Mouse (Mus musculus): ENCODE measurements around the gene Sprtn. TPM values are rescaled to one million over a fixed set of nuclear protein-coding genes. Genes with fewer than 3 reads are reported as not detected.

Gene Sprtn
- polyA plus RNA-seq, 2 experiments: 5.0 to 7.0 TPM

DNA sequence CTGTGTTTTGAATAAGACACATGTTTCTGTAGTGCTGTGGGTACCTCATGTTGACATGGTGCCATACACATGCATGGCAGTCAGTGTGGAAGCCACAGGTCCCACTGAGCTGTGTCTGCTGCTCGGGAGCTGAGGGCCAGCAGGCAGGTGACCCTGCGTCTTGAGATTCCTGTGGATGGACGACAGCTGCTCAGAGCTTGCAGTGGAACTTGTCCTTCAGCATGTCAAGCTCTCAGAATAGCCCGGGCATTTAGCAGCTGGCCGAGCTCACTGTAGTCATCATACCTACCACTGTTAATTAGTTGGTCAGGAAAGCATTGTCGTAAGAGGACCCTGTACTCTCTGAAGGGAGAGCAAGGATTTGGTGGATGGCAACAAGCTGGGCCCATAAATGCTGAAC lies 28.0 kb upstream of the Sprtn start:
- WGBS (ENCODE audit: insufficient replicate concordance): 77% methylated on average over 6 of the region's 6 CpGs
- Histone ChIP-seq H3K9me3 (ENCODE audit: control insufficient read depth, low read length) (no peaks in the 10 kb centered on the region), H3K4me3 (ENCODE audit: insufficient read depth in 1 of 2, low read depth in 2 of 2, low read length in 2 of 2) (no peak overlapping the region), H3K36me3 (replicated peaks; ENCODE audit: control insufficient read depth, insufficient read depth, low read depth) (peaks cover 10% of the 10 kb centered on the region), H3K4me1 (replicated peaks; ENCODE audit: control insufficient read depth in 2 of 2, insufficient read depth in 2 of 2, low read length in 1 of 2) (peaks cover 0 to 14% of the 10 kb centered on the region in 2 experiments), H3K27me3 (ENCODE audit: control insufficient read depth, insufficient read depth, low read length) (no peaks in the 10 kb centered on the region), H3K9ac (replicated peaks) (no peak overlapping the region), H3K27ac (no peak overlapping the region), H3K4me2 (ENCODE audit: low read depth) (no peak overlapping the region)
- TF ChIP-seq EP300 (IDR thresholded peaks at IDR 0.05; ENCODE audit: low read depth): no peak
- no peak for TF ChIP-seq CTCF (IDR thresholded peaks at IDR 0.05; ENCODE audit: low read depth)
- no peak for DNase-seq (ENCODE audit: low read depth in 3 of 3, low spot score in 3 of 3)
- no peak for ATAC-seq (ENCODE audit: insufficient read depth)

GRCm38 (mm10) chr8:124871474-124871873 lies 26.2 kb upstream of the Sprtn start:
- TF ChIP-seq CTCF (IDR thresholded peaks at IDR 0.05; ENCODE audit: low read depth): no peak
- no peak for TF ChIP-seq EP300 (IDR thresholded peaks at IDR 0.05; ENCODE audit: low read depth)
- Histone ChIP-seq H3K27me3 (ENCODE audit: control insufficient read depth, insufficient read depth, low read length) (no peaks in the 10 kb centered on the region), H3K4me2 (ENCODE audit: low read depth) (no peak overlapping the region), H3K9ac (replicated peaks) (no peak overlapping the region), H3K36me3 (replicated peaks; ENCODE audit: control insufficient read depth, insufficient read depth, low read depth) (peaks cover 10% of the 10 kb centered on the region), H3K27ac (no peak overlapping the region), H3K4me1 (replicated peaks; ENCODE audit: control insufficient read depth in 2 of 2, insufficient read depth in 2 of 2, low read length in 1 of 2) (peaks cover 0 to 8% of the 10 kb centered on the region in 2 experiments; a peak in 3 of 4 replicates), H3K4me3 (ENCODE audit: insufficient read depth in 1 of 2, low read depth in 2 of 2, low read length in 2 of 2) (no peak overlapping the region), H3K9me3 (ENCODE audit: control insufficient read depth, low read length) (no peaks in the 10 kb centered on the region)
- 74% methylated on average over 7 of the region's 7 CpGs for WGBS (ENCODE audit: insufficient replicate concordance)
- ATAC-seq (ENCODE audit: insufficient read depth) (no peak), DNase-seq (ENCODE audit: low read depth in 3 of 3, low spot score in 3 of 3) (no peak)

DNA sequence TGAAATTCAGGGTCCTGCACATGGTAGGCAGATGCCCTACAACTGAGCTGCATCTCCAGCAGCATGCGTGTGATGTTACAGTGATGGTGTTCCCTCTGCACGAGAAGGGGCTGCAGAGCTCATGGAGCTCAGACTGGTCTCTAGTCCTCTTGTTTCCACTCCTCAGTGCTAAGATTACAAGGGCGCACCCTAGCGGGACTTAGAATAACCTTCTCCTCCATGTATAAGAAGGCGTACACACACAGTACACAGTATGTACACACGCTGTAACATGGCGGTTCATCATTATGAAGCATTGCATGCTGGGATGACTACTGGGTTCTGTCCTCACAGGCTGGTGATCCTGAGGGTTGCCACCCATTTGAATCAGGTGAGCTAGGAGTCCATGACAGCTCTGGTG lies 25.6 kb upstream of the Sprtn start:
- Histone ChIP-seq H3K4me1 (replicated peaks; ENCODE audit: control insufficient read depth in 2 of 2, insufficient read depth in 2 of 2, low read length in 1 of 2) (peaks cover 0 to 3% of the 10 kb centered on the region in 2 experiments; a peak in 2 of 4 replicates), H3K9ac (replicated peaks) (no peak overlapping the region), H3K27ac (no peak overlapping the region), H3K4me3 (ENCODE audit: insufficient read depth in 1 of 2, low read depth in 2 of 2, low read length in 2 of 2) (no peak overlapping the region), H3K27me3 (ENCODE audit: control insufficient read depth, insufficient read depth, low read length) (no peaks in the 10 kb centered on the region), H3K4me2 (ENCODE audit: low read depth) (no peak overlapping the region), H3K9me3 (ENCODE audit: control insufficient read depth, low read length) (no peaks in the 10 kb centered on the region), H3K36me3 (replicated peaks; ENCODE audit: control insufficient read depth, insufficient read depth, low read depth) (peaks cover 10% of the 10 kb centered on the region)
- WGBS (ENCODE audit: insufficient replicate concordance): 81% methylated on average over 7 of the region's 7 CpGs
- ATAC-seq (ENCODE audit: insufficient read depth) (no peak), DNase-seq (ENCODE audit: low read depth in 3 of 3, low spot score in 3 of 3) (no peak)
- TF ChIP-seq EP300 (IDR thresholded peaks at IDR 0.05; ENCODE audit: low read depth) (no peak), CTCF (IDR thresholded peaks at IDR 0.05; ENCODE audit: low read depth) (peak; percentile 21; the same call in 1 of the 2 replicates)

DNA sequence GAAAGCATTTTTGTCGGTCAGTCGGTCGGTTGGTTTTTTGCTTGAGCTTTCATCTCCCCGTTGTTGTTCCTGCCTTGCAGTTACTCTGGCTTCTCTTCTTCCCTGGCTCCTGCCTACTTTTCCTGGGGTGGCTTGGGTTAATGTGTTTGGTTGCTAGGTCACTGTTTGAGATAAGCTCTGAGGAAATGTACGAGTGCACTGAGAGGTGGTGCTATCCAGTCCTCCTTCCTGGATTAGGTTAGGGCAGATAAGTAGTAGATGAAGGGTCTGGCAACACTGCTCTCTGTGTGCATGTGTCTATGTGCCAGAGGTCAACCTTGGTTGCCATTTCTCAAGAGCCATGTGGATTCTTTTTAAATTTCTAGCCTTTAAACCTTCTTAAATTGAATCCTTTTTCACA lies 25.0 kb upstream of the Sprtn start:
- no peak overlapping the region for H3K27ac ChIP-seq
- TF ChIP-seq CTCF (IDR thresholded peaks at IDR 0.05; ENCODE audit: low read depth) (no peak), EP300 (IDR thresholded peaks at IDR 0.05; ENCODE audit: low read depth) (no peak)
- H3K9me3 ChIP-seq (ENCODE audit: control insufficient read depth, low read length): no peaks in the 10 kb centered on the region
- DNase-seq (ENCODE audit: low read depth in 3 of 3, low spot score in 3 of 3) (no peak), ATAC-seq (ENCODE audit: insufficient read depth) (no peak)
- no peaks in the 10 kb centered on the region for H3K27me3 ChIP-seq (ENCODE audit: control insufficient read depth, insufficient read depth, low read length)
- no peak overlapping the region for H3K9ac ChIP-seq (replicated peaks)
- H3K4me2 ChIP-seq (ENCODE audit: low read depth): no peak overlapping the region
- no peaks in the 10 kb centered on the region for H3K4me1 ChIP-seq (replicated peaks; ENCODE audit: control insufficient read depth in 2 of 2, insufficient read depth in 2 of 2, low read length in 1 of 2)
- no peak overlapping the region for H3K4me3 ChIP-seq (ENCODE audit: insufficient read depth in 1 of 2, low read depth in 2 of 2, low read length in 2 of 2)
- peaks cover 14% of the 10 kb centered on the region for H3K36me3 ChIP-seq (replicated peaks; ENCODE audit: control insufficient read depth, insufficient read depth, low read depth)
- WGBS (ENCODE audit: insufficient replicate concordance): 71% methylated on average over 5 of the region's 5 CpGs

DNA sequence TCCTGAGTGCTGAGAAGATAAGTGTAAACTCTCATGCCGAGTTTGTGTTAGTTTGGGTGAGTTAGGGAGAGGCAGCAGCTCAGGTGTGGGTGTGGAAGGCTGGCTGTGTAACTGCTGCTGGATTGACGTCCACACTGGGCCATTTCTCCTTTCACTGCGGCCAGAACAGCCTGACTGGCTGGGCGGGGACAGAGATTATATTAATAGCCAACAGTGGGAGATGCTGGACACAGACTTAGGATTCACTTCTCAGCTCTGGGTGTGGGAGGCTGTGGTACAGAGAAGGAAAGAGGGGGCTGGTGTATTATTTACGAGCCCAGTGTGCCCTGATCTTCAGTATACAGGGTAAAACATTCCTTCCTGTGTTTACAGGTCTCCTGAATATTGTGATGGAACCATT lies 19.5 kb upstream of the Sprtn start:
- WGBS (ENCODE audit: insufficient replicate concordance): 72% methylated on average over 5 of the region's 5 CpGs
- peaks cover 44% of the 10 kb centered on the region for H3K36me3 ChIP-seq (replicated peaks; ENCODE audit: control insufficient read depth, insufficient read depth, low read depth)
- no peaks in the 10 kb centered on the region for H3K9me3 ChIP-seq (ENCODE audit: control insufficient read depth, low read length)

More for the DNA sequence above, 19.5 kb upstream of the Sprtn start:
- Histone ChIP-seq H3K27me3 (ENCODE audit: control insufficient read depth, insufficient read depth, low read length) (no peaks in the 10 kb centered on the region), H3K4me3 (ENCODE audit: insufficient read depth in 1 of 2, low read depth in 2 of 2, low read length in 2 of 2) (no peak overlapping the region), H3K4me2 (ENCODE audit: low read depth) (no peak overlapping the region), H3K4me1 (replicated peaks; ENCODE audit: control insufficient read depth in 2 of 2, insufficient read depth in 2 of 2, low read length in 1 of 2) (0 out of 4 replicates have a peak, but pooled peaks cover 0 to 3% of the 10 kb centered on the region in 2 experiments), H3K9ac (replicated peaks) (no peak overlapping the region), H3K27ac (no peak overlapping the region)
- DNase-seq (ENCODE audit: low read depth in 3 of 3, low spot score in 3 of 3): no peak
- no peak for ATAC-seq (ENCODE audit: insufficient read depth)
- TF ChIP-seq EP300 (IDR thresholded peaks at IDR 0.05; ENCODE audit: low read depth): no peak
- TF ChIP-seq CTCF (IDR thresholded peaks at IDR 0.05; ENCODE audit: low read depth): no peak

All from liver, embryonic 14.5 days (tissue).